Mouse (Mus musculus): ENCODE results near the gene Gm20388. TPM values are rescaled to one million over a fixed set of nuclear protein-coding genes. Genes with fewer than 3 reads are reported as not detected.
"Not testable (repeated sequence)": the region's sequence is repeated elsewhere in the genome, so short reads cannot be mapped to it uniquely, and the experiment has no call there.

Gene Gm20388
- total RNA-seq, 2 experiments from 2014 or later, result 11.4 to 18.1 TPM

DNA sequence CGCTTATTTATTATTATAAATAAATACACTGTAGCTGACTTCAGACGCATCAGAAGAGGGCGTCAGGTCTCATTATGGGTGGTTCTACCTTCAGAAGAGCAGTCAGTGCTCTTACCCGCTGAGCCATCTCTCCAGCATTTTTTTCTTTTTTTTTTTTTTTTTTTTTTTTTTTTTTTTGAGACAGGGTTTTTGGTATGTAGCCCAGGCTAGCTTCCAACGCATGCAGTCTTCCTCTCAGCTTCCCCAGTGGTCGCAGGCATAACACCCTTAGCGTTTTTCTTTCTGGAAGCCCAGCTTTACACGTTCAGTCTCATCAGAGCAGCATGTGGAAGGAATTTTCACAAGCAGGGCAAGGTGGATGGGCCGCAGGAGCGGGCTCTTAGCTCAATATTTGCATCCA, 3607.5 kb downstream of the Gm20388 start:
- no peak for ATAC-seq (replicated peaks; ENCODE audit: low FRiP score, low TSS enrichment, poor library complexity, severe bottlenecking)

DNA sequence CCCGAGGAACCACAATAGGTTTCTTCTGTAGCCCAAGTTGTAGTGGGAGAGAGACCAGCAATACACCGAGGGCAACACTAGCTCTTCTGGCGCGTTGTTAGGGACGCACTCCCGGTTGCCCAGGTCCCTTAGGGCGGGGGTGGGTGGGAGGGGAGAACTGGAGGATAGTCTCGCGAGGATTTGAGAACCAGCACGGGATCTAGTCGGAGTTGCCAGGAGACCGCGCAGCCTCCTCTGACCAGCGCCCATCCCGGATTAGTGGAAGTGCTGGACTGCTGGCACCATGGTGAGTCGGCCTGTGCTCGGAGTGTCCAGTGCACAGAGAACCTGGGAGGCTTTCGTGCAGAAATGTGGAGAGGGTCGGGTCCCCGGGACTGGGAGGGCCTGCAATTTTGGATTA, 3608.0 kb downstream of the Gm20388 start, which contains the start of gene Gas8:
TSS of gene Gas8 (plus strand) at position 168 of the 400 bp plus-strand sequence.
- peak; percentile 89 for ATAC-seq (replicated peaks; ENCODE audit: low FRiP score, low TSS enrichment, poor library complexity, severe bottlenecking)

DNA sequence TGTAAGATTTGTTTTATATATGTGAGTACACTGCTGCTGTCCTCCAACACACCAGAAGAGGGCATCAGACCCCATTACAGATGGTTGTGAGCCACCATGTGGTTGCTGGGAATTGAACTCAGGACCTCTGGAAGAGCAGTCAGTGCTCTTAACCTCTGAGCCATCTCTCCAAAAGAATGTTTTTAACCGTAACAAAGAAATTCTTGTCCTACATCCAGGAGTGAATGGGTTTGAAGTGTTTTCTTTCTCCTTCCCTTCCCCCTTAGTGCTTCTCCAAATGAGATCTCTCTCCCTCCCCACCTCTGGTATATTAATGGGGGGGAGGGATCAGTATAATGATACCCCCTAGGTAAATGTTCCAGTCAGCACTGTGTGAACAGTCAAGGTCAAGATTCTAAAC, 3609.4 kb downstream of the Gm20388 start:
- ATAC-seq (replicated peaks; ENCODE audit: low FRiP score, low TSS enrichment, poor library complexity, severe bottlenecking), result not testable (repeated sequence)

DNA sequence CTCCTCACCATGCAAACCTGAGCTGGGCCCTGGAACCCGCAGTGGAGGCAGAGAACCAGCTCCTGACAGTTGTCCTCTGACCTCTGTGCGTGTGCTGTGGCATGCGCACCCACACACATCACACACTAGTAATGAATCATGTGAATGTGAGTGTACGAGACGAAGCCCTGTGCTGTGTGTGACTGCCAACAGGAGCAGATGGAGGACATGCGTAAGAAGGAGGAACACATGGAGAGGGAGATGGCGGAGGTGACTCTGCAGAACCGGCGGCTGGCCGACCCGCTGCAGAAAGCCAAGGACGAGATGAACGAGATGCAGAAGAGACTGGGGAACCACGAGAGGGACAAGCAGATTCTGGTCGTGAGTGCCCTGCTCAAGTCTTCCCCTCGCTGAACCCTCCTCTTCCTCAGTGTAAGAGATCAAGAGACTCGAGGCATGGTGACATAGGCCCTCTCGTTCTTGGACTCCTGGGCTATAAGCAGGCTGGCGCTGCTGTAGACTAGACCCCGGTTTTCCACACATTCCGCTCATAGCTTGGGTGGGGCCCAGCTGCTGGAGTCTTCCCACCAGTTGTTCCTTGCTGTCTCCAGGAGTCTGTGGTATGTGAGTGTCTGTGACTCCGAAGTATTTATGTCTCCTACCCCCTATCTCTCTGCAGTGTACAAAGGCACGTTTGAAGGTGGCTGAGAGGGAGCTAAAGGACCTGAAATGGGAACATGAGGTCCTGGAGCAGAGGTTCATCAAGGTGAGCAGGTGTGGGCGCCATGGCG, 3617.3 kb downstream of the Gm20388 start:
- ATAC-seq (replicated peaks; ENCODE audit: low FRiP score, low TSS enrichment, poor library complexity, severe bottlenecking), result no peak

DNA sequence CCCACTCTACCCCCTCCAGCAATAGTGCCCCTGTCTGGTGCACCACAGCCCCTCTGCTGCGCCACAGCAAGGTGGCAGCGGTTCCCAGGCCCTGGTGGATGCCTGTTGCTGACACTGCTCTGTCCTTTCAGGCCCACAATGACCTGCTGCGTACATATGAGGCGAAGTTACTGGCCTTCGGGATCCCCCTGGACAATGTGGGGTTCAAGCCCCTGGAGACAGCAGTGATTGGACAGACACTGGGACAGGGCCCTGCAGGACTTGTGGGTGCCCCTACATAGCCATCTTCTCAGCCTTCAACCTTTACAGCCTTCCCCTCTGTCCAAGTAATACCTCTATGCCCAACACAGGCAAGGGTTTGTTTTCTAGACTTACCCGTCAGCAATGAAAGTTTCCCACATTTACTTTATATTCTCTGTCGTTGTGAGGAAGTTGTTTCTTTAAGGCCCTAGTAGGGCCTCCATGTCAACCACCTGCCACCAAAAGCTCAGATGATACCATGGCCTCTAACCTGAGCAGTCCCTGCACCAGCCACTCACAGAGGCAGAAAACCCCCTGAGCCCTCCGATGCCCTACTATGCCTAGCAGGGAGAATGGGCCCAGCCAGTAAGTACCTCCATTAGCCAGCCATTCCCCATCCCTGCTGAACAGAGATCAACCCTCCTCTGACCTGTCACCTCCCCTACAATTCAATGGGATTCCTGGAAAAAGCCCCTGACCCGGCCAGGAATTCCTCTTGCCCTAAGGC, 3625.8 kb downstream of the Gm20388 start:
- ATAC-seq (replicated peaks; ENCODE audit: low FRiP score, low TSS enrichment, poor library complexity, severe bottlenecking), result no peak

DNA sequence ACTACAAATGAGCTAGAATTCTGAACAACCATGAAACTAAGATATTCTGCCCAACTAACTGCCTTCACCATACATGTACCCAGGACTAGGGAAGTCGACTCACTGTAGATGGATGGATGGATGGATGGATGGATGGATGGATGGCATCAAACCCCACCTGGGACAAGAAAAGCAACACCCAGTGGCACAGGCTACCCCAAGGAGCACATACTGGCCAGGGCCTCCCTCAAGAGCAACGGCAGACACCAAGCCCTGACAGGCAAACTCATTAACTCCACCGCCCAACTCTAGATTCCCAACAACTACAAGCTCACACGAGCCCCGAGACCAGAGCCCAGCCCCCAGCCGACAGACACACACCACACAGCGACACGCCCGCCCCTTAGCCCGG, 3626.3 kb downstream of the Gm20388 start:
- ATAC-seq (replicated peaks; ENCODE audit: low FRiP score, low TSS enrichment, poor library complexity, severe bottlenecking), result no peak

DNA sequence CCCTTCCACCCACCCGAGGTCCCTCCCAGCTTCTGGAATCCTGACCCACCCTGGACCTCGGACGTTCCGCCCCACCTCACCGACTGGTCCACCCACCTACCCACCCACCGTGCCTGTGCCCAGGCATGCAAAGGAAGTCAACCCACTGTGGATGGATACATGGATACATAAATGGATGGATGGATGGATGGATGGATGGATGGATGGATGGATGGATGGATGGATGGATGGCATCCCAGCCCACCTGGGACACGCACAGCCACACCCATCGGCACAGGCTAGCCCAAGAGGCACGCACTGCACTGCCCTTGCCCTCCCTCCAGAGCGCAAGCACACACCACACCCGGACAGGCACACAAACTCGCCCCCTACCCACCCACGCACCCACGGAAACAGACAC, 3627.0 kb downstream of the Gm20388 start:
- not testable (repeated sequence) for ATAC-seq (replicated peaks; ENCODE audit: low FRiP score, low TSS enrichment, poor library complexity, severe bottlenecking)

DNA sequence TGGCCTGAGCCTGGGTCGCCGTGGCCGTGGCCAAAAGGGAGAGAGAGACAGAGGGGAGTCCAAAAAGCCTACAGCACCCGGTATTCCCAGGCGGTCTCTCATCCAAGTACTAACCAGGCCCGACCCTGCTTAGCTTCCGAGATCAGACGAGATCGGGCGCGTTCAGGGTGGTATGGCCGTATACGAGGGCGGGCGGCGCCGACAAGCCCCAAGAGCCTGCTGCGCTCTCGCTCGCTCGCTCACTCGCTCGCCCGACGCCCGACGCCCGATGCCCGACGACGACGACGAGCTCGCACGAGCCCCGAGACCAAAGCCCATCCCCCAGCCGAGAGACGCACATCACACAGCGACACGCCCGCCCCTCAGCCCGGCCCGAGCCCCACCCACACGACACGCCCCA, 3653.6 kb downstream of the Gm20388 start:
- ATAC-seq (replicated peaks; ENCODE audit: low FRiP score, low TSS enrichment, poor library complexity, severe bottlenecking), result not testable (repeated sequence)

DNA sequence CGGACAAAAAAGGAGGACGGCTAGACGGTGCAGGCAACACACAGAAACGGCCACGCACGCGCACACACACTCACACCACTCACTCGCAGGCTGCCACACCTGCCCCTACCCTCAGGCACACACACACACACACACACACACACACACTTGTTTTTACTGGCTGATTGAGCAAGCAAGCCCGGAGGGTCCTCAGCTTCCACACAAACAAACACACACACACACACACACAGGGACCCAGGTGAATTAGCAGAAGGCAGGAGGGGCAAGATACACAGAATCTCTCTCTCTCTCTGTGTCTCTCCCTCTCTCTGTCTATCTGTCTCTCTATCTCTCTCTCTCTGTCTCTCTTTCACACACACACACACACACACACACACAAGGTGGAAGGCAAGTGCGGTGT, 3664.7 kb downstream of the Gm20388 start:
- ATAC-seq (replicated peaks; ENCODE audit: low FRiP score, low TSS enrichment, poor library complexity, severe bottlenecking), result not testable (repeated sequence)

DNA sequence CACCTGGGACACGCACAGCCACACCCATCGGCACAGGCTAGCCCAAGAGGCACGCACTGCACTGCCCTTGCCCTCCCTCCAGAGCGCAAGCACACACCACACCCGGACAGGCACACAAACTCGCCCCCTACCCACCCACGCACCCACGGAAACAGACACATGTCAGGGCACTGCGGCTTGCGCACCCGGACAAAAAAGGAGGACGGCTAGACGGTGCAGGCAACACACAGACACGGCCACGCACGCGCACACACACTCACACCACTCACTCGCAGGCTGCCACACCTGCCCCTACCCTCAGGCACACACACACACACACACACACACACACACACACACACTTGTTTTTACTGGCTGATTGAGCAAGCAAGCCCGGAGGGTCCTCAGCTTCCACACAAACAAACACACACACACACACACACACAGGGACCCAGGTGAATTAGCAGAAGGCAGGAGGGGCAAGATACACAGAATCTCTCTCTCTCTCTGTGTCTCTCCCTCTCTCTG, 3690.1 kb downstream of the Gm20388 start:
- ATAC-seq (replicated peaks; ENCODE audit: low FRiP score, low TSS enrichment, poor library complexity, severe bottlenecking), result not testable (repeated sequence)

DNA sequence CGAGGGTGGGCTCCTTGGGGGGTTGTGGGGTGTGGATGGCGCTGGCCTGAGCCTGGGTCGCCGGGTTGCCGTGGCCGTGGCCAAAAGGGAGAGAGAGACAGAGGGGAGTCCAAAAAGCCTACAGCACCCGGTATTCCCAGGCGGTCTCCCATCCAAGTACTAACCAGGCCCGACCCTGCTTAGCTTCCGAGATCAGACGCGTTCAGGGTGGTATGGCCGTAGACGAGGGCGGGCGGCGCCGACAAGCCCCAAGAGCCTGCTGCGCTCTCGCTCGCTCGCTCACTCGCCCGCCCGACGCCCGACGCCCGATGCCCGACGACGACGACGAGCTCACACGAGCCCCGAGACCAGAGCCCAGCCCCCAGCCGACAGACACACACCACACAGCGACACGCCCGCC, 3690.8 kb downstream of the Gm20388 start:
- not testable (repeated sequence) for ATAC-seq (replicated peaks; ENCODE audit: low FRiP score, low TSS enrichment, poor library complexity, severe bottlenecking)

DNA sequence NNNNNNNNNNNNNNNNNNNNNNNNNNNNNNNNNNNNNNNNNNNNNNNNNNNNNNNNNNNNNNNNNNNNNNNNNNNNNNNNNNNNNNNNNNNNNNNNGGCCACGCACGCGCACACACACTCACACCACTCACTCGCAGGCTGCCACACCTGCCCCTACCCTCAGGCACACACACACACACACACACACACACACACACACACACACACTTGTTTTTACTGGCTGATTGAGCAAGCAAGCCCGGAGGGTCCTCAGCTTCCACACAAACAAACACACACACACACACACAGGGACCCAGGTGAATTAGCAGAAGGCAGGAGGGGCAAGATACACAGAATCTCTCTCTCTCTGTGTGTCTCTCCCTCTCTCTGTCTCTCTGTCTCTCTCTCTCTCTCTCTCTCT, 3702.0 kb downstream of the Gm20388 start:
- not testable (repeated sequence) for ATAC-seq (replicated peaks; ENCODE audit: low FRiP score, low TSS enrichment, poor library complexity, severe bottlenecking)

DNA sequence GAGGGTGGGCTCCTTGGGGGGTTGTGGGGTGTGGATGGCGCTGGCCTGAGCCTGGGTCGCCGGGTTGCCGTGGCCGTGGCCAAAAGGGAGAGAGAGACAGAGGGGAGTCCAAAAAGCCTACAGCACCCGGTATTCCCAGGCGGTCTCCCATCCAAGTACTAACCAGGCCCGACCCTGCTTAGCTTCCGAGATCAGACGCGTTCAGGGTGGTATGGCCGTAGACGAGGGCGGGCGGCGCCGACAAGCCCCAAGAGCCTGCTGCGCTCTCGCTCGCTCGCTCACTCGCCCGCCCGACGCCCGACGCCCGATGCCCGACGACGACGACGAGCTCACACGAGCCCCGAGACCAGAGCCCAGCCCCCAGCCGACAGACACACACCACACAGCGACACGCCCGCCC, 3712.9 kb downstream of the Gm20388 start:
- ATAC-seq (replicated peaks; ENCODE audit: low FRiP score, low TSS enrichment, poor library complexity, severe bottlenecking), result not testable (repeated sequence)

DNA sequence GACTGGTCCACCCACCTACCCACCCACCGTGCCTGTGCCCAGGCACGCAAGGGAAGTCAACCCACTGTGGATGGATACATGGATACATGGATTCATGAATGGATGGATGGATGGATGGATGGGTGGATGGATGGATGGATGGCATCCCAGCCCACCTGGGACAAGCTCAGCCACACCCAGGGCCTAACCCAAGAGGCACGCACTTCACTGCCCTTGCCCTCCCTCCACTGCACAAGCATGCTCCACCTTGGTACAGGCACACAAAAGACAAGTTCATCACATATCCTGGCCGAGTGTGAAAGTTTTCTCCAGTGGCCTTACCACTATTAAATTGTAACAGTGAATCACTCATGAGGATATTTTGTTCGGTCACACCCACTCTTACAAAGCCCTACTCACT, 3713.6 kb downstream of the Gm20388 start:
- ATAC-seq (replicated peaks; ENCODE audit: low FRiP score, low TSS enrichment, poor library complexity, severe bottlenecking), result no peak

DNA sequence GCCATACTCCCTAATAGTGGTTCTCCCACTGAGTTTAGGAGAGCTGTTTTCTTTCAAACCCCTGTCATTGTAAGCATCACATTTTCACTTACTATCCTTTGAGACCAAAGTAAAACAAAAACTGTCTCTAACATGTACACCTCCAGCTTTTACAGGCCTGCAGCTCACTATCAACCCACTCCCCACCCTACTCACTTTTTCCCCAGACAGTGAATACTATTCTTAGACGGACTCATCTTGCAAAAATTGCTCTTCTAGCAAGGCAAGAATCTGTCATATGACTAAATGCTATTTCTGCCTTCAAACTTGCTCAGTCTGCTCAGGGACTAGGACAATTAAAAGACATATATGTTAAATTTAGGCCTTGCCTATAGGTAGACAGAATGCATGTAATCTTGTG, 3714.1 kb downstream of the Gm20388 start:
- no peak for ATAC-seq (replicated peaks; ENCODE audit: low FRiP score, low TSS enrichment, poor library complexity, severe bottlenecking)

DNA sequence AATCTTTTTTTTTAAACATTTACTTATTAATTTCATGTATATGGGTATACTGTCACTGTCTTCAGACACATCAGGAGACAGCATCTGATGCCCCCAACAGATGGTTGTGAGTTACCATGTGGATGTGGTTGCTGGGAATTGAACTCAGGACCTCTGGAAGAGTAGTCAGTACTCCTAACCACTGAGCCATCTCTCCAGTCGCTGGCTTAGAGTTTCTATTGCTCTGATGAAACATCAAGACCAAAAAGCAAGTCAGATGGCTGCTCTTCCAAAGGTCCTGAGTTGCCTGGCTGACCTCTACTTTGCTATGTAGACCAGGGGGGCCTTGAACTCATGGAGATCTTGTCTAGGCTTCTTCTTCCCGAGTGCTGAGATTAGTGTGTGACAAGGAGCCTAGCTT, 3715.1 kb downstream of the Gm20388 start:
- no peak for ATAC-seq (replicated peaks; ENCODE audit: low FRiP score, low TSS enrichment, poor library complexity, severe bottlenecking)

DNA sequence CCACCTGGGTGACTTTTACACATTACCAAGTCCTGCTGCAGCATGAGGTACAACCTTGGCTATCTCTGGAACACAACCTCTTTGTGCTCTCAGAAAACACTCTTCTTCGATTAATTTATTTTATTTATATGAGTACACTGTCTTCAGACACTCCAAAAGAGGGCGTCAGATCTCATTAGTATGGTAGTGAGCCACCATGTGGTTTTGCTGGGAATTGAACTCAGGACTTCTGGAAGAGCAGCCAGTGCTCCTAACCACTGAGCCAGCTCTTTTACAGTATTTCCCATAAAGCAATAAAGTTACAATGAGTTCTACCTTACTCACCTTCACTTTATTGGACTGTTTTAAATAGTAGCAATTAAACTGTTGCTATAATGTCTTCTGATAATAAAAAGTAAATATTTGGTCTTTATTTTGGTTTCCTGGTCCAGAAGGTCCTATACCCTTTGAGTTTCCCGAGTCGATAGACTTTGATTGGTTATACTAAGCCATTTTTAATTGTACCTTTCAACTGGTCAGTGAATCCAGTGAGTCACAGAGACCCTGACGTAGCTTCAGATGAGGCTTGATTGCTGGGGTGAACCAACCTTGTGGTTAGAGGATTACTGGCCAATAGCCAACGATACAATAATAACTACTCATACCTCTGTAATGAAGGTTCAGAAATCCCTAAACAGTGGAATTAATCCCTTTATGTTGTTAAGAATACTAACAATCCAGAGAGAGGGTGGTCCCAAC, 3716.9 kb downstream of the Gm20388 start:
- no peak for ATAC-seq (replicated peaks; ENCODE audit: low FRiP score, low TSS enrichment, poor library complexity, severe bottlenecking)

DNA sequence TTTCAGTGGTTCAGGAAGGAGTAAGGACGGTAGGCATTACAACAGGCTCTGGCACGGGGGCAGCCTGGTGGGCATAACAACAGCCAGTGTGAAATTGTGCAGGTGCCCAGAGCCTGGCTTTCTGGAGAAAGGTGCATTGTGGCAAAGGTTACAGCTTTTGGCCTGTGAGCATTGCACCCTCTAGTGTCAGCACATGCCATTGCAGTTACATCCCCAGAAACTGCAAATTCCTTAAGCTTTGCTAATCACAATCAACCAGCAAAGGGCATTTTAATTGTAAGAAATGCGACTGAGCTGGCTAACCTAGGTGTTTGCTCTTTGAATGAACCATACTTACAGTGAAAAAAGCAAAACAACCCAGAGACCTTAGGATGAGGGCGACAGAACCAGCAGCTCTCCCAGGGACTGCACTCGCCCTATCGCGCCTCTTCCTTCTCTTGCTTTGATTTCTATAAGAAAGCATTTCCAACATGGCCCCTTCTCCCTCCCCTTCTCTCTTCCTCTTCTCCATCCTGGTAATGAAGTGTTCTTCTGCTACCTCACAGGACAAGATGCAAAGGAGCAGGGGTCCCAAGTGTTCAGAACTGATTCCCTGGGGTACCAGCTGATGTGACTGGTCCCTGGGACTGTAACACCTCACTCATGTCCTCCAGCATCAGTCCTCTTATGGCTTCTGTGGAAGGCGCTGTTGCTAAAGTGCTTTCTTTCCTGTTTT, 3717.8 kb downstream of the Gm20388 start:
- ATAC-seq (replicated peaks; ENCODE audit: low FRiP score, low TSS enrichment, poor library complexity, severe bottlenecking), result 0 out of 2 replicates have a peak, but pooled peaks have one; percentile 42

Data from megakaryocyte-erythroid progenitor cell, adult 5-6 weeks (primary cell).